Mouse (Mus musculus) layer of hippocampus, adult 8-10 months (tissue): ENCODE measurements around the gene Cox7a2. TPM values are rescaled to one million over a fixed set of nuclear protein-coding genes. Genes with fewer than 3 reads are reported as not detected.
A peak's percentile ranks its signal among the peaks of the same experiment; 100 is the strongest.

Experiments
- DNase-seq, 2 experiments: peaks; one replicate each; pipeline ENCODE4 v3.0.0; 2022; ENCODE audit warnings: low spot score in 2 of 2
- total RNA-seq, 4 experiments: library from RNA; stranded (reverse); gene quantifications; 2 replicates each; pipeline ENCODE4 v1.2.4; 2022

The Cox7a2 gene
- total RNA-seq, 4 experiments from 2014 or later = 317 to 352 (median 338) TPM

DNA sequence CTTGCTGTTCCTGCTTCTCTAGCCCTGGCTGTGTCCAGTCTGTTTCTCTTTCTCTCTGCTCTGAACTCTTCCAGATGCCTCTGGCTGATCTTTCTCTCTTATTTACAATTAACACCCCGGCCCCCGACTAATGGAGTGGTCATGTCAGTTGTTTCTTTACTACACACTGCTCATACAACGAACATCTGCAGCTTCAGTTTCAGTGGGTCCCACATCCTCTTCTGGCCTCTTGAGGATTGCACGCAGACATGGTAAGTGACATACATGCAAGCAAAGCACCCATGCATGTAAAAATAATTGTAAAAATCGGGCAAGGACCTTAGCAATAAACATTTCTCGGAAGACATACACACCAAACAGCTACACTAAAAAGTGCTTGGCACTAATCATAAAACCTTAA lies 24.1 kb downstream of the Cox7a2 start:
- DNase-seq = no peak

DNA sequence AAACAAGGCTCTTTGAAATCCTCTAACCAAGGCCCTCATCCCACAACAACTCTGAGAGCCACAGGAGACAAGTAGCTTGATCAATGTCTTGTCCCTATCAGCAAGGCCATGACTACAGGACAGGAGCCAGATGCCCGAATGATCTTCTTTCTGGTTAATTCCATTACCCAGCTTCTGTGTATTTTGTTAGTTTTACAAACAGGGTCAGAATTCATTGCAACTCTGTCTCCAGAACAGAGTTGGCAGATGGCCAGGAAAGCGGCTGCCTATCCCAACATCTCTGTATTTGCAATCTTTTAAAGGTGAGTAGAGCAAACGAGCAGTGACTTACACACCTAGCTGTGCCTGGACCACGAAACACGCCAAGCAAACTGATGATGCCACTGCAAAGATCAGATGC lies 29.4 kb downstream of the Cox7a2 start:
- no peak for DNase-seq

DNA sequence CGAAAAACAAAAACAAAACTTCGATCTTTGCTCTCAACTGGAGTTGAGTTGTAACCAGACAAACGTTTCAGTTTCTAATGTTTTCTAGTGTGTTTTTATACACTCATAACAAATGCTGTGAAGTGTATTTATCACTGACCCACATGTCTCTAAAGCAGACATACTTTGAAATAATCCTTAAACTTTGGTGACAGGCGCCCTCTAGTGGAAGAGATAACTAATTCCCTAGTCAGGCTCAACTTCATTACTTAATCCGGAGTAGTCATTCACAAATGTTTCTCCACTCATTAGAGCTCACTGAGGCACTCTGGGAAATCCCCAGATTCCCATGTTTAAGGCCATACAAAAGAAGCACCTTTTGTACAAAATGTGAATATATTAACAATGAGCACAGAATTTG lies 36.6 kb downstream of the Cox7a2 start:
- DNase-seq = no peak

DNA sequence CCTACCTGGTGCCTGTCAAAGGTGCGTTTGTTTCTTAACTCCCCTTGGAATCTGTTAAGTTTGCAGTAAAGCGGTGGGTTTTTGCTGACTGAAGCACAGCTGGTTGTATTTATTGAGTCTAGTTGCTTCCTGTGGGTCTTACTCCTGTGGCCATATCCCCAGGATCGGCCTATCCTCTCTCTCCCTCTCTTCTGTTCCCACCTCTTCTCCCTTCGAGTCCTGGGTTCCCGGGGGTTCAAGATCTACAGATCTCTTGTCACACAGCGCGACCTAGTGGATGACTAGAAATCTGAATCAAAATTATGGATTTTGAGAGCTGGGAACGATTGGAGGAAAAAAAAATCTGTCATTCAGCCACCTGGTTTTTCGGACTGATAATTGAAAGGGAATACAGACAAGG lies 38.6 kb downstream of the Cox7a2 start:
- DNase-seq = no peak

DNA sequence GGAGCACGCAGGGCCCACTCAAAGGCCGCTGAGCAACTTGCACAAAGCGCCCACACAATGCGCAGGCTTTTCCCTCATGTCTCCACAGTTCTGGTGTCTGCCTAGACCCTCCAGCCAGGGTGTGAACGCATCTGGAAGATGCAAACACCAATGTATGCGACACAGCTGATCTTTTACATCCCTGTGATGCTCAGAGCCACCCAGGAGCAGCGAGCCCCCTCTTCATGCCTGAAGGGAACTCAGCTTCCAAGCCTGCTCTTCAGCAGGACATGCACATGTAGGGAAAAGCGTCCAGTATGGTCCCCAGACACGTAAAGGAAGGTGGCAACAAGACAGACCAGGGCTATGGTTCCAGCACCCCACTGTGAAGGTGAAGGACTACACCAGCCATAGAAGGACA lies 39.5 kb downstream of the Cox7a2 start:
- no peak for DNase-seq

DNA sequence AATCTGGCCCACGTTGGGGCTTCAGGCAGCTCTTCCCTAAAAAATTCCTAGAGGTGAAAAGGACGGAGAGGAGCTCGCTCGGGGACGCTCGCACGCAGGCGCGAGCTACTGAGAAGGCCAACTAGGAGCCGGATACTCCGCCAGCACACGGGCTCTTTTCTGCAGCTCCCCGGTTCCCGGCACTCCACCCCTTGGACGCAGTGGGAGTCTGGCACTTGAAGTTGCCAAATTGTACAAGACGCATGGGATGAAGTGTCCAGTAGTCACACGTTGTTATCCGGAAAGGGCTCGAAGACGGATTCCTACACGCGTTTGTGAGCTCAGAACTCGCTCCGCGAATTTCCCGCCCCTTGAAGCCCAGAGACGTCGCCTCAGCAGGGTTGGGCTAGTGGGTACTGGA lies 40.2 kb downstream of the Cox7a2 start:
- no peak for DNase-seq

DNA sequence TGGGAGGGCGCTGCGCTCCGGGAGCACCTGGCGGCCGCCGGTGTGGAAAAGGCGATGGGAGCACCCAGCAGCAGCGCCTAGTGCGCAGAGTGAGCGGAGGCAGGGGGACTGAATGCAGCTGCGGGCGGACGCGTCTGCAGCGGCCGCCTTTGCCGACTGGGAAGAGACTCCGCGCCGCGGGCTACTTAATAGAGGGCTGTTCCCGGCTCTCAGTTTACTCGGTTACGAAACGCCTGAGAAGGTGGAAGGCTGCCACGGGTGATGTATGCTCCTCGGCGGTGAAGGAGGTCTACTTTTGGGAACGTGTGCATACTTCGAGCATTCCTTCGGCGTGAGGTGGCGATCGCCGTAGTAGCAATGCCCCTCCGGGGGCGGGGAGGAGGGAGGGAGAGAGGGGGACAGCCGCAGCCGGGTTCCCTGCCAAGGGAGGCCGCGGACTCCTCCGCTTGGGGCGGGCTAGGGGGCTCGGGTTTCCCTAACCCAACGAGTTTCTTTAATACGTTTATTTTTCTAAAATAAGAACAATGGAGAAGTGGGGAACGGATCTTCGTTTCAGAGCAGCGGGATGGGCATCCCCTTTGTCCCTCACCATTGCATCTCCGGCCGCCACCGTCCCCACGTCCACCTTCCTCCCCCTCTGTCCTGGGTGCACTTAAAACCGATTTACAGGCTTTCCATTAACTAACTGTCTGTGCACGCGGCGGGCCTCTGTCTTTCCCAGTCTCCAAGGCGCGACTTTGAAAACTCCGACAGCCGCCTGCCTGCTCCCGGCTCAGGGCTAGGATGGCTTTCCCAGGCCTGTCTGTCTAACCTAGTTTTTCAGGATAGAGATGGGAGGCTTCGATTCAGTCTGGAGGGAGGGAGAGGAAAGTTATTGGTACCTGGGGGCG lies 41.0 kb downstream of the Cox7a2 start, which contains the start of gene Col12a1:
Gene Col12a1, minus strand, starts transcription at position 351 of the 890 bp plus-strand sequence.
- DNase-seq = no peak

DNA sequence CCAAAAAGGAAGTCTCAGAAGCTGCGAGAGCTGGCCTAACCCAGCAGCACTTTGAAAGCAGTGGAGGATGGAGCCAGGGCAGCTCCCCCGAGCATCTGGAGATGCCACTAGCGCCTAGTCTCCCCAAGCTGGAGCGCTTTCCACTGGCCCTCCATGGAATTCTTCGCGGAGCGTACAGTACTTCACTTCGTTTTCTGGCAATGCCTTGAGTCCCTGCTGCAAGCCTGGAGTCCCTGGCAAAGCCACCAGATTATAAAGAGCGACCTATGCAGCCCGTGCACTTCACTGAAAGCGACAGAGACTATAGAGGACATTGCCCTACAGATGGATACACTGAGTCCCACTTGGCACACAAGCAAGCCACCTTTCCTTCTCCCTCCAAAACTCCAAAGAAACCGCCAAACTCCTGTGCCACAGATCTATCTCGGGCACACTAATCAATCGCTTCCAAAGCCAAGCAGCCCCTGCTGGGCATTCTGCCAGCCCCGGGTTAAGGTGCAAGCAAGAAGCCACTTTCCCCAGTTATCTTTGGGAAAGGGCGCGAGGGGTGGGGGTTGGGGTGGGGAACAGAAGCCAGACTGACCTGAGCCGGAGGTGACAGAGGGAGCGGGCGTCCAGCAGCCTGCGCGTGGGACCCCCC lies 41.7 kb downstream of the Cox7a2 start:
- no peak for DNase-seq

DNA sequence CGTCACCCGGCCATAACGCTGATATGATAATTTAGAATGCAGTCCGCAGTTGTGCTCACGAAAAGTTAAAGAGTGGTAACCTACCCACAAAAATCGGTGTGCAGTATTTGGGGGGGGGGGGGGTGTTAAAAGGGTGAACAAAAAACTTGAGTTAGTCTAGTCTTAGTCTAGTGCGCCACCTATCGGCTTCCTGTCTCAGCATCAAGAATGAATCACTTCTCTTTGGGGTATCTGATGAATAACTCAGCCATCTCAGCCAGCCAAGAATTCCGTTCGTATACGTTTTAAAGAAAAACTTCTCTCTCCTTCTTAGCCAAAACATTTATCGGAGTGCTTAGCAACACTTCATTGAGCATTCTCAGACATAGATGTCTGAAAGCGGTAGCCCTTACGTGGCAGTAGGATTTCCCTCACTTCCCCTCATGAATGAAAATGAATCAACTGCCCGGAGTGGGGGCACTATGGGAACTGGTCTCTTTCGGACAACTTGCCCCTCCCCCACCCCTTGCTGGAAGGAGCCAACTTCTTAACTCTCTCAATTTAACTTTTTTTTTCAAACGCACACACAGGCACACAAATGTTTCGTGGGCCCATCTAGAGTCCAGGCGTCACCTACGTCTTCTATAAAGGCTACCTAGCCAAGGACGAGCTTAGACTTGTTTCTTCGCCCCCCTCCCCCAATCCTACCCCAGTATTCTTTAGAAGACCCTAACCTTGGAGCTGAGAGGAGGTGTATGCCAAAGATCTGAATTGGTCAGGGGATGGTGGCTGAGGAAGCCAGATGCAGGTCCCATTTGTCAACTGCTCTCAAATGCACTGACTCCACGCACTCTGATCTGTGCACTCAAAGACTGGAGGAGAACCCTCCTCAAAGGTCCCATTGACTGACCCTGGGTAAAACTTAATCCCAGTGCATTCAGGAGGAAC lies 42.5 kb downstream of the Cox7a2 start:
- DNase-seq = peak; percentile 37 to 70

DNA sequence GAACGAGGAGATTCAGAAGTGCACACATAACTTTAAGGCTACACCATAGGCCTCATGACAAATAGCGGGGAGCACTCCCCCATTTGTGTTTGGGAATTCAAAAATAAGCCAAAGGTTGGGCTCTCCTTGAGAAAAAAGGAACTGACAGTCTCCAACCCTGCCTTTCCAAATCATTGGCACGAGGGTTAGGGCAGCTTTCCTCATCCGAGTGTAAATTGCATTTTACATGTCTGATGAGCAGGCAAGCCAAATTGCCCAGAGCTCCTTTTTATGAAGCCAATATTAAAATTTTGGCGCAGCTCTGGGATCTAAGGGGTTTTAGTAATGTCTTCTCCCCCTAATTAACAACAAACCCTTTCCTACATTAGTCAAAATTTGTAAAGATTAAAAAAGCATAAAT lies 43.2 kb downstream of the Cox7a2 start:
- DNase-seq = no peak

DNA sequence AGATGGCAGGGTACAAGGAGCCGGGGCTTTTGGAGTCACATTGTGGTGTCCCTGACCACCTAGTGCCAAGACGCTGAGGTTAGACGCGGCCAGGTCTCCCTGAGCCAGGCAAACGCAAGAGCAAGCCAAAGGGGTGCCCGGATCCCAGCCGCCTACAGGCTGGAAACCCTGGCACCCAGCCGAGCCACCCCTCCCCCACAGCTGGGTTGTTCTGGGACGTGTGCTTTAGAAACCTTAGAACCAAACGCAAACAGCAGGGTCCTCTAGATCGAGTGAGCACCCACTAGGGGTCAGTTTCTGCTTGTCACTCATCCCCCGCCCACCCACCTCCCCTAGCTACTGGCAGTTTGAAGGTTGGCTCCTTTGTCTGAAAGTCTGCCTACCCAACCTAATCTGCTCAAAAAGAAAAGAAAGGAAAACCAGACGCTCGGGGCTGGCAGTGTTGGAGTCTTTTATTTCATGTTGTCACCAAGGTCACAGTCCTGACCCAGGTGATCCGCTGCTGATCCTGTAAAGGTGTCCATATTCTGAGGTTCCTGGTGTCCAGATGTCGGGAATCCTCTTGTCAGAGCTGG lies 45.1 kb downstream of the Cox7a2 start:
- no peak for DNase-seq

Other genes with a start within 250 kb of the Cox7a2 start
- 1 to 10 TPM; 4.8 to 8.2 (median 6.1) TPM for gene Col12a1, start 41.0 kb downstream of the Cox7a2 start, total RNA-seq
- gene Tmem30a, start 33.6 kb upstream of the Cox7a2 start, total RNA-seq = 100 to 1,000 TPM; 230 to 260 (median 239) TPM